Mouse (Mus musculus): Measurements from ENCODE around the gene Dnajc6. TPM values are rescaled to one million over a fixed set of nuclear protein-coding genes. Genes with fewer than 3 reads are reported as not detected.

Dnajc6 gene
- polyA plus RNA-seq, 1 experiment, result 1.5 TPM

DNA sequence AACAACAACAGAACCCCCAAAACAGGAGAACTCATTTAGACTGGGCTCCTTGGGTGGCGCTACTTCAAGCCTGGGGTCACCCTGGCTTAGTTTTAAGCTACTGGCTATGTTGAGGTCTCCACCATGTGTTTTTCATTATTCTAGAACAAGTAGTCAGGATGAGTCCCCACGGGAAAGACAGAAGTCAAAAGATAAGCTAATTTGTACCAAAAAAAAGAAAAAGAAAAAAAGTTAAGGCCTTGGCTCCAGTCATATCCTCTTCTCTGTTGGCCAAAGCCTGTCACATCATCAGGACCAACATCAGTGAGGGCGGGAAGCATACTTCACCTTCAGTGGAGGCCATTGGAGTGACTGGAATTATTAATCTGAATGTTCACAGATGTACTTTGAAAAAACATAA is 188.4 kb downstream of the Dnajc6 start:
- Histone ChIP-seq H3K36me3 (ENCODE audit: control insufficient read depth, insufficient read depth, low read length) (no peaks in the 10 kb centered on the region), H3K4me3 (ENCODE audit: control insufficient read depth, low read depth, low read length) (no peak overlapping the region), H3K4me1 (ENCODE audit: control insufficient read depth, insufficient read depth, low read length) (no peaks in the 10 kb centered on the region), H3K27ac (ENCODE audit: control insufficient read depth, insufficient read depth, low read depth, low read length) (no peak overlapping the region), H3K27me3 (ENCODE audit: control insufficient read depth, insufficient read depth, low read length) (no peaks in the 10 kb centered on the region)
- no peak for TF ChIP-seq POLR2A (IDR thresholded peaks at IDR 0.05; ENCODE audit: control insufficient read depth, low read depth, low read length)
- TF ChIP-seq CTCF (IDR thresholded peaks at IDR 0.05; ENCODE audit: control insufficient read depth, insufficient read depth, insufficient replicate concordance, low read depth, low read length), result no peak

DNA sequence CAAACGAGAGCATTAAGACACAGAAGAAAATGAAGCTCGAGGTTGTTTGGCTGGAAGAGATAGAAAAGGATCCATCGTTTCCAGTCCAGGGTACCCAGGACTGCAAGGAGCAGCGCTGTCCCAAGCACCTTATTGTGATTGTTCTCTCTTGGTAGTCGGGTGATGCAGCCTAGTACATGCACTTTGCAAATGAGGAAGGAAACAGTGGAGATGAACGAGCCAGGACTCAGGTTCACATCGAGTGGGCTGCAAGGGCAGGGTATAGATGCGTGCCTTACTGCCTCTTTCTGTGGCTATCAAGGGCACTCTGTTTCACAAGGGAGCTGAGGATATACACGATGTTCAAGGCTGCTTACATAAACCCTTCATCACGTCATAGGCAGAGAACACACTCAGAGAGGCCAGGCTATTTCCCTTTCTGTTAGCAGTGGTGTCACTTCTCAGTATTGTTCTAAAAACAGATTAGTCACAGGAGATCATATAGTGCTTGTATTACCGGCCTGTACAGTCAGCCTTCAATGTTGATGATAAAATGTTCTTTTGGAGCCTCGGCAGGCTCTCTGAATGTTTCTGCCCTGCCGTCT is 189.9 kb downstream of the Dnajc6 start:
- H3K4me3 ChIP-seq (ENCODE audit: control insufficient read depth, low read depth, low read length), result no peak overlapping the region
- no peaks in the 10 kb centered on the region for H3K36me3 ChIP-seq (ENCODE audit: control insufficient read depth, insufficient read depth, low read length)
- H3K27ac ChIP-seq (ENCODE audit: control insufficient read depth, insufficient read depth, low read depth, low read length), result no peak overlapping the region
- no peaks in the 10 kb centered on the region for H3K27me3 ChIP-seq (ENCODE audit: control insufficient read depth, insufficient read depth, low read length)
- no peak for TF ChIP-seq CTCF (IDR thresholded peaks at IDR 0.05; ENCODE audit: control insufficient read depth, insufficient read depth, insufficient replicate concordance, low read depth, low read length)
- no peak for TF ChIP-seq POLR2A (IDR thresholded peaks at IDR 0.05; ENCODE audit: control insufficient read depth, low read depth, low read length)
- no peaks in the 10 kb centered on the region for H3K4me1 ChIP-seq (ENCODE audit: control insufficient read depth, insufficient read depth, low read length)

DNA sequence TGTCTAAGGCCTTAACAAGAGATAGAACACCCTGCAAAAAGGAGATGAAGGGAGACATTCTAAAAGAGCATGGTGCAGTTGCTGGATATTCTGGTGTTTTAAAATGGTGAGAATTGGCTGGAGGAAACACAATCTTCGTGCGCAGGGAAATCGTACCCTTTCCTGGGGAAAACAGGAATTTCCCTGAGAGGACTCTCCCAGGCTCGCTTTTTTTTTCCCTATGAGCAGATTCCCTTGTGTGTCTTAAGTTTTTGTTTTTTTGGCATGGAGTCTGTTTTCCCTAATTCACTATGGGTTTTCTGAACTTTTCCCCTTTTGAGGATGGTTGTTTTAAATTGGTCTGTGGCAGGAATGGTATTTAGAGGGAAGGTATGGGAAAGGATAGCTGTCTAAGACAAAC is 192.8 kb downstream of the Dnajc6 start:
- H3K27me3 ChIP-seq (ENCODE audit: control insufficient read depth, insufficient read depth, low read length), result no peaks in the 10 kb centered on the region
- H3K27ac ChIP-seq (ENCODE audit: control insufficient read depth, insufficient read depth, low read depth, low read length), result no peak overlapping the region
- H3K4me3 ChIP-seq (ENCODE audit: control insufficient read depth, low read depth, low read length), result no peak overlapping the region
- TF ChIP-seq POLR2A (IDR thresholded peaks at IDR 0.05; ENCODE audit: control insufficient read depth, low read depth, low read length) (no peak), CTCF (IDR thresholded peaks at IDR 0.05; ENCODE audit: control insufficient read depth, insufficient read depth, insufficient replicate concordance, low read depth, low read length) (no peak)
- no peaks in the 10 kb centered on the region for H3K4me1 ChIP-seq (ENCODE audit: control insufficient read depth, insufficient read depth, low read length)
- H3K36me3 ChIP-seq (ENCODE audit: control insufficient read depth, insufficient read depth, low read length), result no peaks in the 10 kb centered on the region

DNA sequence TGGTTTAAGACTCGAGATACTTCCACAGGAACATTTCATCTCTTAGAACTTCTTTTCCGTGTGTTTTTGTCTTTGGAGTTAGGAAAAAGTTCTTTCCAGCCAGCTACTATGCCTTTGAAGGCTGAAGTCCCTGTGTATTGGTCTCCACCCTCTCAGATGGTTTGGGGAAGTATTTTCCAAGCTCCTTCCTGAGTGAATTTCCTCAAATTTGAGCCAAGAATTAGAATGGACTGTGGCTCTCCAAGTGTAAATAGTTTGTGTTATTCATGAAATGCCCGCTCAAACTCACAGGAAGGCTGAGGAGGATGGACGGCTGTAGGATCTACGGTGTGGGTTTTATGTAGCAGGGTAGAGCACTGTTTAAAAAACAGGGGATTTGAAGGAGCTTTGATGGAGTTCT is 193.2 kb downstream of the Dnajc6 start:
- Histone ChIP-seq H3K27me3 (ENCODE audit: control insufficient read depth, insufficient read depth, low read length) (no peaks in the 10 kb centered on the region), H3K4me1 (ENCODE audit: control insufficient read depth, insufficient read depth, low read length) (no peaks in the 10 kb centered on the region)

More for the DNA sequence above, 193.2 kb downstream of the Dnajc6 start:
- no peaks in the 10 kb centered on the region for H3K36me3 ChIP-seq (ENCODE audit: control insufficient read depth, insufficient read depth, low read length)
- H3K27ac ChIP-seq (ENCODE audit: control insufficient read depth, insufficient read depth, low read depth, low read length), result no peak overlapping the region
- H3K4me3 ChIP-seq (ENCODE audit: control insufficient read depth, low read depth, low read length), result no peak overlapping the region
- TF ChIP-seq CTCF (IDR thresholded peaks at IDR 0.05; ENCODE audit: control insufficient read depth, insufficient read depth, insufficient replicate concordance, low read depth, low read length) (no peak), POLR2A (IDR thresholded peaks at IDR 0.05; ENCODE audit: control insufficient read depth, low read depth, low read length) (no peak)

Other genes starting within 250 kb of the Dnajc6 start
- 9.9 and 11.8 TPM in 2 replicates for gene Jak1, start 231.4 kb upstream of the Dnajc6 start, polyA plus RNA-seq (2012; rRNA removed)
- gene Ak4, start 77.4 kb upstream of the Dnajc6 start, polyA plus RNA-seq (2012; rRNA removed), result 3.3 and 4.2 TPM in 2 replicates
- 15.4 and 21.0 TPM in 2 replicates for gene Leprot, start 151.1 kb downstream of the Dnajc6 start, polyA plus RNA-seq (2012; rRNA removed)
- gene Lepr, start 220.8 kb downstream of the Dnajc6 start, polyA plus RNA-seq (2012; rRNA removed), result 0.11 and 0.19 TPM in 2 replicates

Data from testis, adult 2 months (tissue).